Mouse (Mus musculus) hindlimb bud, embryonic 11.5 days (tissue): ENCODE data around the gene Ank3.
A peak's percentile ranks its signal among the peaks of the same experiment; 100 is the strongest.

Experiments used
- DNase-seq: peaks from one replicate; pipeline ENCODE4 v3.0.0-alpha.2; 2012; ENCODE audit warnings: low read depth, low spot score; ENCODE audit errors: extremely low spot score

Ank3 gene

DNA sequence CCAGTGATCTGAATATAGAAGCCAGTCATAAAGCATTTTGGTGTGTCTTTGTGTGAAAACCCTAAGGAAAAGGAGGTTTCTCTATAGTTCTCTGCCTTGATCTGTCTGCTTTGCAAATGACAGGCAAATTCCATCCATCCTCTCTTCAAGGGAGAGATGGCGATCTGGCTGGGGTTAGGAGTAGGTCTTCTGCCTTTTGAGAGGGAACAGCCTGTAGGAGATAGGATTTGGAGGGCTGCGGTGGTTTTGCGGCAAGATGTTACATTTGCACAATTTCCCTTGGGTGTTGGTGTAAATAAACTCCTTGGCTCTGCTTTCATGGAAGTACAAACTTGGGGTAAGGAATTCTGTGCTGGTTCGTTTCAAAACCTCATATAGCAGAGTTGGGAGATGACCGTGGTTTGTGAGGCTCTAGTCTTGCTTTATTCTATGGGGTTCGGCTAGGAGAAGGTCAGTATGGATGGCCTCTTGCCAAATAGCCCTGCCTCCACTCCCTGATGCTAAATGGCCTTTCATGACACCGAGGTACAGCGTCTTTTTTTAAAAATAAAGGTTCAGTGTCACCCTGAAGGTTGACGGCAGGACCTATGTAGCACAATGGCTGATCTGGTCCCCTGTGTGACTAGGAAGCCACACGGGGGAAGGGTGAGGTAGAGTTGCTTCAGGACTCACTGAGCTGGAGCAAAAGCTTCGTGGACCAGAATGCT is 309.4 kb downstream of the Ank3 start:
- no peak for DNase-seq

DNA sequence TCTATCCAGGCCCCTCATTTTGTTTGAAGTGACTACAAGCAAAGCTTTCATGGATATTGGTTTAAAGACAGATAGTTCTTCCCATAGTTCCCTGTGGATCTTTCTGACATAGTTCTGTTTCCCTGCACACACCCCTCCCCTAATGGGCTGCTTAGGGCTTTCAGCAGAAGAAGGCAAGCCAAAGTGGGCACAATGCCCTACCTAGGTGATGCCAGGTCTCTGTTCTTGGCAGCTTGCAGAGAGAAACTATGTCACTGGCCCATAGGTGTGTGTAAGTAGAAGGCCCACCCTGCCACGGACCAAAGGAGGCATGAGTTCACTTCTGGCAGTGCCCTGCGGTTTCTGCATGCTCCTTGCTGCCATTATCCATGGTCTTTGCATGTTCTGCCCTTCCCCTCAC is 311.1 kb downstream of the Ank3 start:
- DNase-seq = no peak

DNA sequence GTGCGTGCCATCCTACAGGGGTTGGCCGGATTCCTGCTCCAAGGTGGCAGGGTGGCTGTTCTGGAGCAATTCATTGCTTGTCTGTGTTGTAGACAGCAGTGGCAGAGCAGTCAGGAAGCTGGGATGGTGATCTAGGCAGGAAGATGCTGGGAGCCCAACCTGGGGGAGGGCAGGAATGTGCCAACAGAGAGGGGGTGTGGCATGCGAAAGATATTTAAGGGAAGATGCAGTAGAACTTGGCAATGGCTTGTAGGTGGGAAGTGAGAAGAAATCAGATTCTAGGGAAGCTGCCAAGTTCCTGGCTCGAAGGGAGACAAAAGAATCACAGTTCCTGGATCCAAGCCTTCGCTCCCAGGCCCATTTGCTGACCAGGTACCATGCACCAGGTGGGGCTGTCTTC is 312.2 kb downstream of the Ank3 start:
- DNase-seq = no peak

DNA sequence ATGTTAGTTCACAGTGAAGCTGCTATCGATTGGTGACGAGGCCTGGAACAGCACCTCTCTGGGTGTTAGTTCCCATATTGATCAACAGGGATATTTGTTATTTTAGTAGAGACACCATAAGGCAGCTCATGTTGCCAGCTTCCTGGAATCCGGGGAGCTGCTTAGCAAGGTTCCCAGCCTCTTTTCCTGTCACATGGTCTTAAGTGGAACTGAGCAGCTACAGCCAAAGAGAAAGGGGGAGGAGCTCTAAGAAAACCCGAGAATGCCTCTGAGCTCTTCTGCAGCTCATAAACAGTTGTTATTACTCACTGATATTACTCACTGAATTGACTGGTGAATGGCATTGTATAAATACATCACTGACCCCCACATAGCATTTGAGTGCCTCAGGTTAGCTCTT is 318.3 kb downstream of the Ank3 start:
- DNase-seq = no peak

DNA sequence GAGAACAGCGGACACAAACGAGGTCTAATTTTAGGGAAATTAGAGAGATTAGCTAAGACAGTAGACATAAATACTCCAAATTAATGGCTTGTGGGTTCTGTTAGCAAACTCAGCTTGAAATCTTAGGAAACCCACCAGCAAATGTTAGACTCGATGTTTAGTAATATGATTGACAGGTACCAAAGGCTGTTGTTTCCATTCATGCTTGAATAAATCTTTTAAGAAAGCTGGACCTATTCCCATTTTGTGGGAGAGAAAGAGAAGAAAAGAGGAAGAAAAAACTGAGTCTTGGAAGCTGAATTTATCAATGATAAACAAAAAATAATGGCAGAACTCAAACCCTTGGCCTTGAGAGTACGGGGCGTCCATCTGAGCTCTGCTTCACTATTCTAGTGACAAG is 320.8 kb downstream of the Ank3 start:
- DNase-seq = no peak

DNA sequence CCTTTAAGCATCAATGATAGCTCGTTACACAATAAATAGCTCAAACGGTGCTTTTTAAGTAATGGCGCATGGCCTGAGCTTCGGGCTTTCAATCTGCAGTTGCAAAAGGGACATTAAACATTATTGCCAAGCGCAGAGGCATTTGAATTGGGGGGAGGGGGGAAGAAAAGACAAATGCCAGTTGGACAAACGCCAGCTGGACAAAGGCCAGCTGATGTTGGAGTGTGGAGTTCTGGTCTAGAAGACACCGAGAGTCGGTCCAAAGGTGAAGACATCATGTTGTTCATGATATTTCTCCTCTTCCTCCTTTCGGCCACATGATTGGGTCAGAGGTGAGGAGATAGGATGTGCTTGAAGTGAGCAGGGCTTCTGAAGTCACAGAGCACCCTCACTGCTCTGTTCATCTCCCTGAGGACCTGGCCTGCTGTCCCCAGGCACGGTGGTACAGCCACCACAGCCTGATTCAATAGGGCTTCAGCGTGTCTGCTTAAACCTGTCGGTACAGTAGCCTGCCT is 321.4 kb downstream of the Ank3 start:
- DNase-seq = no peak

DNA sequence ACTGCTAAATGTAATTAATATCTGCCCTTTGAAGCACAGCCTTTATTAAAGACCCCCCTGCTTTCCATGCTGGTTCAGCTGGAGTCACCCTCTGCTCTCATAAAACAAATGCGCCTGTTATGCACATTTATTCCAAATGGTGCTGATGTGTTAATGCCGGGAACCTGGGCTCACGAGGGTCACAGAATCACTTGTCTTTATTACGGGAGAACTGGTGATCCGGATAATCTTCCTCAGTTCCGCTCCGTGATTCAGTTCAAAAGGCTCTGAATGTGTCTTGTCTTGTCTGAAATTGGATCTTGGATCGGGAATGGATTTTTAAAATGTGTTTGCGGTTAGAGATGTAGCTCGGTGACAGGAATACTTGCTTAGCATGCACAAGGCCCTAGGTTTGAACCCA is 321.9 kb downstream of the Ank3 start:
- no peak for DNase-seq

DNA sequence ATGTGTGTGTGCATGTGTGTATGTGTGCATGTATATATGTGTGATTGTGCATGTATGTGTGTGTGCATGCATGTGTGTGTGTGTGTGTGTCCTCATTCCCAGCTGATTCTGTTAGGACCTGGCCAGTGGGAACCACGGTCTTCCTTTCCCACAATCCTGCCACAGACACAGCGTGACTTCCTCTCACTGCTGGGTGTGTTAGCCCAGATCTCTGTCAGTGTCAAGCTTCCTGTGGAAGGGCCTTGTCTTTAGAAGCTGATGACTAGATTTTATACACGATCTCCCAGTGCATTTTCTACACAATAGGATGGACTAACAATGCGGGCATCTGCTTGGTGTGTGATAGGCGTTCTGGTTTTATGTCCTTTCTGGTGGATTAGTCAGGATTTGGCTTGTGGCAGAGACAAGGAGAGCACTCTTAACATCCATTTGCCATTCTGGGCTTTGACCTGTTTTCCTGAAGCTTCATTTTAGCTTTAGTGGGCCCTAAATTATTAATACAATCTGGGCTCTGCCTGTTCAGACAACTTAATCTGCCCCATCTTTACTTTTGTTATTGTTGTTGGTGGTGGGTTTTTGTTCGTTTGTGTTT is 322.4 kb downstream of the Ank3 start:
- no peak for DNase-seq

DNA sequence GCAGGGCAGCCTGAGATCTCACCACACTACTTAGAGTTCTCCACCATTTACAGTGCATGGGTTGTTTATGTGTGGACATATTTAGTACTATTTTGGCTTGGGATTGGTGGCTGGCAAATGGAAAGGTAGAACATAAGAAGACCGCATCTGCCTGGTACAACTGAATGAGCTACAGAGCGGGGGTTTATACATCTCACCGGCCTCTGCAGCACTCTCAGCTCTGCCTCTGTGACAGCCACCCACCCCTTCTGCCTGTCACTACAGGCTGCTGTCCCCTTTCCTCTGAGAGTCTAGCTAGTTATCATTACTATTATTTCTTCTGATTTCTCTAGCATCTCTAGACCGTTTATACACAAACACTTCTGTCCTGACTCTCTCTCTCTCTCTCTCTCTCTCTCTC is 325.6 kb downstream of the Ank3 start:
- DNase-seq = no peak

DNA sequence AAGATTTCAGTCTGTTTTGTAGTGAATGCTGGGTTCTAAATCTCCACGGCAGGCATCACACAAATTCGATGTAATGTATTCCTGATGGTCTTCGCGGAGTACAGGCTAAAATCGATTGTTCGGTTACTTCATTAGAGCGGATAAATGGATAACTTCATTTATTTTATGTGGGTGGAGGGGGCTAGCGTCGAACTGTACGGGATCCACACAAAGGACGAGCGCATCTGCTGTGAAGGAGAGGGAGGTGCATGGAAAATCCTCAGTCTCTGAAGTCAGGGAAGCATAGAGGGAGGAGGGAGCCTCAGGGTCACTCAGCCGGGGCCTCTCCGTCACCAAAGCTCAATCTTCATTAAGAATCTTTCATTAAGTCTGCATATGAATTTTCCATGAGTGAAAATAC is 326.5 kb downstream of the Ank3 start:
- DNase-seq = no peak

DNA sequence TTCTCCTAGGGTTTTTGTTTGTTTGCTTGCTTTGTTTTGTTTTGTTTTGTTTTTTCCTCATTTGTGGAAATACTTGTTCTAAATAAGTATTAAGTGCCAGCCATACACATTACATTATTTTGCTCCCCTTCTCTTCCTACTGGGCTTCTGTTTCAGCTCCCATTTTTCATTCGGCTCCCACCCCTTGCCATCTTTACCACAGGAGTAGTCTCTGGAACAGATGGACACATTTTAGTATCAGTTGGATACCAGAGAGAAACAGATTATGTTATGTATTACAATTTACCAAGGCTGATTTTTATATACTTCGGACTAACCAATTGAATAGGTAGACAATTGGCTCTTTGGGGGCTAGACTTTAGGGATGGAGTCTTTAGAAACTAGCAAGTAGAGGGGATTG is 327.7 kb downstream of the Ank3 start:
- no peak for DNase-seq

DNA sequence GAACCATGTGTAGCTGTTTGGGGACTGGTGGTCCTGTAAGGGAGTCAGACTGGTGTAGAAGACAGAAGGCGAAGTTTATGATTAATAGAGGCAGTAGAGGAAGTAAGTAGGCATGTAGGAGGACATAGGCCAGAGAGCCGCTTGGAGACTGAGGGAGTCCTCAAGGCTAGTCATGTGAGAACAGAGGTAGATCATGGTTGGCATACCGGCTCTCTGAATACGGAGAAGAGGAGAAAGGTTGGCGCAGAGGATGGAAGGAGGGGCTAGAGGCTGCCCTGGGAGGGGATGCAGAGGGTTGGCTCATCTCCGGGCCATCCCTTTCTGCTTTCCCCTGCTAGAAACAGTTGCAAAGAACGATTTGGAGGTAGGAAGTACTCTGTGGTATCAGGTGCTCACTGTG is 328.2 kb downstream of the Ank3 start:
- no peak for DNase-seq

DNA sequence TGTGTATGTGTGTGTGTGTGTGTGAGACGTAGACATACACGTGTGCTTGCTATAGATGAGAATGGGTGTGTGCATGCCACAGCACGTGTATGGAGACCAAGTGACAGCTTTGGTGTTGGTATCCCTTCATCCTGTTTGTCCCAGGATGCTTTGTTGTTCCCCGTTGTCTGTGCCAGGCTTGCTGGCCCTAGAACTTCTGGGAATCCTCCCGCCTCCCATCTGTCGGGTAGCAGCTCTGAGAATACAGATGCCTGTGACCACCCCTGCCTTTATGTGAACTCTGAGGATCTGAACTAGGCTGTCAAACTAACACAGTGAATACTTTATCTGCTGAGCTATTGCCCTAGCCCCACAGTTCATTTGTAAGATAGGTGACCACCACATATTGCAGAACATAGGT is 330.3 kb downstream of the Ank3 start:
- no peak for DNase-seq

DNA sequence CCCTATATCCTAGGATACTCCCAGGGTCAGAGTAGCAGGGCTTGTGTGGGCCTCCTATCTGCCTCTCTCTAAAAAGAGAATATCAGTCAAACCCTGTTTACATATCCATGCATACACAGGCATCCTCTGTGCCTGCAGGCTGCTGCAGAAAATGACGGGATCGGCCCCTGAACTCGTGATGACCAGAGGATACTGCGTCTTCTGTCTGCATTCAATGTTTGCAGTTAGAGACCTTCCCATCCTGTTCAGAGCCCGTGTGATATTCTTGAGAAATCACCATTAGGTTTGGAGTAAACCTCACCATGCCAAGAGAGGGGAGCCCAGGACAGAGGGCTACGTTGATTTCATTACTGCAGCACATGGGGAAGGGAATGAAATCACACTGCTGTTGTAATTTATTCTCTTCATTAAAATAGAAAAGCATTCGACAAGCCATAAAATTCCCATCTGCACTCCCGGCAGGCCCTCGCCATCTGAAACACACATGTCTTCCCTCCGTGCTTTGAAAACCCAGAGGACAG is 331.8 kb downstream of the Ank3 start:
- no peak for DNase-seq

DNA sequence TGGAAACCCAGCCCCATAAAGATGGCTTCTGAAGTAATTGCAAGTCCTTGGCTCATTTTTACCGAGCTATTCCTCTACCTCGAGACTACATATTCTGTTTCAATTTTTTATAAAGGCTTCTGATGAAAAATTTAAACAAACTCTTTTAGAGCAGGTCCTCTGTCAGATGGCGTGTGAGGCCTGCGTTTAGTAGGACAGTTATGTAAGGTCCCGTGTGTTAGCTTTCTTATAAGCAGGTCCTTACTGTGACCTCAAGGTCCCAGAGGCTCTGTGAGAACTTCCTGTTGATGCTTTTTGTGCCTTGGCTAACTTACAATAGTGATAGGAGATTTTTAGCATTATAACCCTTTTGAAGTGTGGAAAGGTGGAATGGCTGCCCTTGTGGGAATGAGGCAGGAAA is 332.8 kb downstream of the Ank3 start:
- no peak for DNase-seq

DNA sequence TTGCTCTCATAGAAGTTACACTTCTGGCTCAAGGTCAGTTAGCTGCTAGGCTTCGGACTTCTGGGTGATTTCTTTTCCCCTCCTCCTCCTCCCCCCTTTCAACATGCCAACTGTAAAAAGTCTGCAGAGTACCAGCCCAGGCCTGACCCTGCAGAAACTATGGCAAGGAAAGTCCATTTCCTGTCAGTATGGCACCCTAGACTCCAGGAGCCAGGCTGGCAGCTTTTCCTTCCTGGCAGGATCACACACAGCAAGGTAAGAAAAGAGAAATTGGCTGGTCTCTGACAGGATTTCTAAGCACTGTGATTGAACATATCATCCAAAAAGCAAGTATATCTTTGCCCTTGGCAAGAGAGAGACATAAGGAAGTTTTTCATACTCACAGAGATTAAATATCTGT is 333.3 kb downstream of the Ank3 start:
- DNase-seq = no peak

DNA sequence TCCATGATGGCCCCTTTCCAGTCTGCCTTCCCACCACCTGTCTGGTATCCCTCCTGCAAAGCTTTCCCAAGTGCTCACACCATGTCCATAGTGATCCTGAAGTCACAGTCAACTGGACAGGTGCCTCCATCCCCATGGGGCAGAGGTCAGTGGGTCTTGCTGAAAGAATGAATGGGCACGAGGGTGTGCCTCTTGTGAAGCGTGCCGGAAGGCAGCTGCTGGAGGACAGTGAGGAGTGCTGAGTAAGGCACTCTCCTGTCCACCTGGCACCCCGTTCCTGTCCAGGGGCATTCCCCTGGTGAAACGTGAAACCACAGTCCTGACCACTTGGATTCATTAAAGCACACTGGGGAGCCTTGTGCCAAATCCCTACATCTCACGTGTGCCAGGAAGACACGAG is 337.7 kb downstream of the Ank3 start:
- DNase-seq = no peak

DNA sequence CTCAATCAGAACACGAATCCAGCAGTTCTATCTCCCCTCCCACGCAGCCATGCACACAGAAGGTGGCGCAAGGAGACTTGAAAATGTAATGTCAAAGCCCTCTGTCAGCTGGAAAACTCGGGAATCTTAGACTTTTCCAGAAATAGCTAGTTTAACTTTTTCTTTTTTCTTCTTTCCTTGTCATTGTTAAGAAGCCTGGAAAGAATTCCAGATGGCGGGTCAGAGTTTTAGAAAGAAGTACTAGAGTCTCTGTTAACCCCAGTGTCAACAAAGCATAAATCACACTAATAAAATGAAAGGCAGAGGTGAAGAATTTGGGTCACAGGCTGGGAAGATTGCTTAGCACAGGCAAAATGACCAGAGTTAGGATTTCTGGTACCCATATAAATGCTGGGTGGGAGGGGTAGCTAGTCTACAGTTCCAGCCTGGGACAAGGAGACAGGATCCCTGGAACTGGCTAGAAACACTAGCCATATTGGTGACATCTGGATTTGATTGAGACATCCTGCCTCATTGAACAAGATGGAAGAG is 340.2 kb downstream of the Ank3 start:
- peak; percentile 94 for DNase-seq

DNA sequence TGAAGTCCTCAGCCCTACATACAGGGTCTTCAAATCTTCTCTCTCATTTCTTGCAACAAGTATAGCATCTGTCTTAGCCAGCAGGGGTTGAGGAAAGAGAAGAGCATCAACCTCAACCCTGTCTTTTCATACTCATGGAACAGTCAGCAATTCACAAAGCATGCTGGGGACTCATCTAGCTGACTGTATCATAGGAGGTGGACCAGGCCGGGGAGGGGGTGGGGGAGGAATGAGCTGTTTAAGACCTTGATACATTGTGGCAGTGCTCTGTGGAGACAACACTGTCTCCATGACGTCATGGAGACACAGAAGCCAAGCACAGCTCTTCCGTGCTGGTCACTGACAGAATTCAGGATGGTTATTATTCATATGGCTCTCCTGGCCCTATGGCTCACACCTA is 344.0 kb downstream of the Ank3 start:
- DNase-seq = no peak

DNA sequence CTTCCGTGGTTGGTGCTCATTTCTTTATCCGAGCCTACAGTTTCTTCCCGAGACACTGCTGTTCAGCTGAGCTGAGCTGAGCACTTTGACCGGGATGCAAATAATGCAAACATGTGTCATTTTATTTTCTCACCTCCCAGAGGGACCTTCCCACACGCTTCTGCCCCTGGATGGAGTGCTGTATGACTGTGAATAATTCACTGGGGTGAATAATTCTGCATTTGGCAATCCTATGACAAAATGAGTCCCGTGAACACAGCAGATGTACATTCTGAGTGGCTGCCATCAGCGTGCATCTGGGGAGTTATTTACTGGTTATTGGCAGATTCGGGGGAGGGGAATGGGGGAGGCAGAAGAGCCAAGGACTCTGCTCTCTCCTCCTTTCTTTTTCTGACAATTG is 345.6 kb downstream of the Ank3 start:
- no peak for DNase-seq

DNA sequence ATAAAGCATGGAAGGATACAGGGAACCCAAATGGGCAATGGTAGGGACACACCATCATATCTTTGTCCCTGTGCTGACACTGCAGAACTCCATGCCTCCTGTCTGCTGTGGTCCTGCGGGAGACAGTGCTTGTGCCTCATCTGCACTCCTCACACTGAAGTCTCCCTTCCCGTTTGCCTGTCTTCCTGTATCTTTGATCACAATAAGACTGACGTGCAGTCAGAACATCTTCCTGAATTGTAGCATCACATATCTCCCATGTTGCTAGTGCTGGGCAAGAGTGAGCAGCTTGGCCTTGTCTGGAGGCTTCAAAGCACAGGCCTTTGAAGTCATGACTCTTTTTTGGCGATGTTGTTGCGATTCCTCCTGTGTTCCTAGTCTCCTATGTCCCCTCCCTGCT is 346.3 kb downstream of the Ank3 start:
- DNase-seq = no peak

DNA sequence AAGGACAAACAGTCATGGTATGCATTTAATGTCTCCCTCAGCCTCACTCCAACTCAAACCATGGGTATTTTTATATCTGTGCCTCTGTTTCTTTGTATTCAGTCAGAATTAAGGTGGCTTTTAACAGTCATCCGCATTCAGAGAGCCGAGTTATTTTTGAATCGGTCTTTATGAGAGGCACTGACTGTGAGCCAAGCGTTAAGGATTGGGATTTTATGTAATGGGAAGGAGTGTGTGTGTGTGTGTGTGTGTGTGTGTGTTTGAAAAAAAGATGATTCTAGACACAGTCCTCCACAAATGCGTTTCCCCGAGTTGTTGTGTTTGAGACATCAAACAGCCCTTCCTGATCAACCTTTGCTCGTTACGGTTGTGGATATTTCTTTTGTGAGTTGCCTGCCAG is 347.7 kb downstream of the Ank3 start:
- no peak for DNase-seq

DNA sequence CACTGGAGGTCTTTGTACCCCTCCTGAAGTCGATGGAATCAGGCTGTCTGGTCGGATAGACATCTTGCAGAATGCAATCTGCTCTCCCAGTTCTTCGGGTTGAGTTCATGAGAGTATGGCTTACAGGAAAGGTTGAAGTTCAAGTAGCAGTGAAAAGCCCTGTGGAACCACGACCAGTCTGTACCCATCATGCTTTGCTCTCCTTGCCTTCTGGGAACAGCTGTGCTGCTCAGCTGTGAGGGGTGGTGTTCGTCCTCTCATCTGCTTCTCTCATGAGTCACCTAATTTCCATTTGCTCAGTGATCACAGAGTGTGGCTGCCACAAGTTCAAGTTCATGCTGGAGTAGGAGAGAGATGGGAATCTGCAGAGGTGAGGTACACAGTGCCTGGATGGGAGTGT is 348.2 kb downstream of the Ank3 start:
- DNase-seq = no peak
